Mouse (Mus musculus): ENCODE results near the gene Pla2g4c. TPM values are rescaled to one million over a fixed set of nuclear protein-coding genes. Genes with fewer than 3 reads are reported as not detected.

Gene Pla2g4c
- polyA plus RNA-seq, 1 experiment from 2014 or later: 1.2 TPM

DNA sequence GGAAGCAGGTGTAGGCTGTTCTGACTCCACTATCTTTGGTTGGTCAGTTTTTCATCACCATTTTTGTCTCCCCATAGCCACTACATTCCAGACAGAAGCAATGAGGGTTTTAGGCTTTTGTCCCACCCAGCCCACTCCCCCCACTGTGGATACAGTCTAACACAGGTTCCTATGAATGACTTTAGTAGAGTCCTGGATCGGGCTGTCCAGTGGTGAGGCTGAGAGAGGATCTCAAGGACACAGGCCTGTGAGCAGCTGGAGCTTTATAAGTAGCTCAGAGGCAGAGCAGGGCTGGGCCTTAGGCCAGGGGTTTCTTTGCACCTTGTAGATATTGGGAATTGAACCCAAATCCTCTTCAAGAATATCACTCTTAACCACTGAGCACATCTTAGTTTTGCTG lies 22.8 kb upstream of the Pla2g4c start:
- Histone ChIP-seq H3K9ac (replicated peaks; ENCODE audit: low read depth) (no peak overlapping the region), H3K27ac (ENCODE audit: low read length) (no peak overlapping the region), H3K36me3 (ENCODE audit: insufficient read depth, low read length) (peaks cover 12% of the 10 kb centered on the region; the same call in 1 of the 2 replicates), H3K9me3 (ENCODE audit: low read length) (no peaks in the 10 kb centered on the region), H3K4me3 (ENCODE audit: low read depth, low read length) (no peak overlapping the region), H3K27me3 (replicated peaks; ENCODE audit: insufficient read depth, low read length) (no peaks in the 10 kb centered on the region), H3K4me2 (replicated peaks; ENCODE audit: low read depth, low read length) (no peak overlapping the region), H3K4me1 (ENCODE audit: insufficient read depth, low read depth, low read length) (no peaks in the 10 kb centered on the region)
- ATAC-seq (no peak), DNase-seq (ENCODE audit: low spot score) (no peak)
- 93% methylated on average over 1 of the region's 1 CpGs for WGBS
- no peak for TF ChIP-seq EP300 (IDR thresholded peaks at IDR 0.05)
- TF ChIP-seq CTCF (IDR thresholded peaks at IDR 0.05): no peak

GRCm38 (mm10) chr7:13302780-13303179 lies 21.7 kb upstream of the Pla2g4c start:
- H3K9ac ChIP-seq (replicated peaks; ENCODE audit: low read depth): no peak overlapping the region
- 83% methylated on average over 2 of the region's 2 CpGs for WGBS
- H3K27ac ChIP-seq (ENCODE audit: low read length): no peak overlapping the region
- no peak overlapping the region for H3K4me3 ChIP-seq (ENCODE audit: low read depth, low read length)
- DNase-seq (ENCODE audit: low spot score) (no peak), ATAC-seq (no peak)
- no peaks in the 10 kb centered on the region for H3K27me3 ChIP-seq (replicated peaks; ENCODE audit: insufficient read depth, low read length)
- no peaks in the 10 kb centered on the region for H3K9me3 ChIP-seq (ENCODE audit: low read length)
- no peak overlapping the region for H3K4me2 ChIP-seq (replicated peaks; ENCODE audit: low read depth, low read length)
- H3K36me3 ChIP-seq (ENCODE audit: insufficient read depth, low read length): peaks cover 12% of the 10 kb centered on the region; the same call in 1 of the 2 replicates
- H3K4me1 ChIP-seq (ENCODE audit: insufficient read depth, low read depth, low read length): no peaks in the 10 kb centered on the region
- TF ChIP-seq CTCF (IDR thresholded peaks at IDR 0.05): no peak
- TF ChIP-seq EP300 (IDR thresholded peaks at IDR 0.05): no peak

DNA sequence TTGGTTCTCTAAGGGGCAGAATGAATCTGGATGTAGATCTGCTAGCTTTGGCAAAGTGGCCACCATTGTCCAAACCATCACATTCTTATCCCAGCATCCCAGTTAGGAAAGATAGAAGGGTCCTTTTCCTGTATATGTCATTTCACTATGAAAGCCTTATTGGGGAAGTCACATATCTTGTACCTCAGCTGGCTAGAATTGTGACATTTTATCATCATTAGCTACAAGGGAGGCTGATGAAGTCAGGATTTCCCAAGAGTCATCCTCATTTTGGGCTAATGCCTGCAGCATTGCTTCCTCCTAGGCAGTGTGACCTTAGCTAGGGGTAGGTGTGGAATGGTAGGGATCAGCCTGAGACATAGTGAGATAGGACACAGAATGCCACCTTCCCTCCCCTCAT lies 21.1 kb upstream of the Pla2g4c start:
- ATAC-seq: no peak
- no peaks in the 10 kb centered on the region for H3K27me3 ChIP-seq (replicated peaks; ENCODE audit: insufficient read depth, low read length)
- TF ChIP-seq EP300 (IDR thresholded peaks at IDR 0.05) (no peak), CTCF (IDR thresholded peaks at IDR 0.05) (no peak)
- no peaks in the 10 kb centered on the region for H3K4me1 ChIP-seq (ENCODE audit: insufficient read depth, low read depth, low read length)
- H3K4me3 ChIP-seq (ENCODE audit: low read depth, low read length): no peak overlapping the region
- no peak overlapping the region for H3K4me2 ChIP-seq (replicated peaks; ENCODE audit: low read depth, low read length)
- no peaks in the 10 kb centered on the region for H3K9me3 ChIP-seq (ENCODE audit: low read length)
- H3K9ac ChIP-seq (replicated peaks; ENCODE audit: low read depth): no peak overlapping the region
- H3K27ac ChIP-seq (ENCODE audit: low read length): no peak overlapping the region
- peaks cover 12% of the 10 kb centered on the region; the same call in 1 of the 2 replicates for H3K36me3 ChIP-seq (ENCODE audit: insufficient read depth, low read length)
- DNase-seq (ENCODE audit: low spot score): no peak

GRCm38 (mm10) chr7:13309407-13309806 lies 15.0 kb upstream of the Pla2g4c start:
- Histone ChIP-seq H3K4me2 (replicated peaks; ENCODE audit: low read depth, low read length) (no peak overlapping the region), H3K9me3 (ENCODE audit: low read length) (no peaks in the 10 kb centered on the region), H3K27me3 (replicated peaks; ENCODE audit: insufficient read depth, low read length) (no peaks in the 10 kb centered on the region), H3K4me1 (ENCODE audit: insufficient read depth, low read depth, low read length) (no peaks in the 10 kb centered on the region), H3K36me3 (ENCODE audit: insufficient read depth, low read length) (0 out of 2 replicates have a peak, but pooled peaks cover 3% of the 10 kb centered on the region), H3K27ac (ENCODE audit: low read length) (no peak overlapping the region), H3K9ac (replicated peaks; ENCODE audit: low read depth) (no peak overlapping the region), H3K4me3 (ENCODE audit: low read depth, low read length) (no peak overlapping the region)
- ATAC-seq (no peak), DNase-seq (ENCODE audit: low spot score) (no peak)
- TF ChIP-seq EP300 (IDR thresholded peaks at IDR 0.05) (no peak), CTCF (IDR thresholded peaks at IDR 0.05) (no peak)
- WGBS: 95% methylated on average over 2 of the region's 2 CpGs

DNA sequence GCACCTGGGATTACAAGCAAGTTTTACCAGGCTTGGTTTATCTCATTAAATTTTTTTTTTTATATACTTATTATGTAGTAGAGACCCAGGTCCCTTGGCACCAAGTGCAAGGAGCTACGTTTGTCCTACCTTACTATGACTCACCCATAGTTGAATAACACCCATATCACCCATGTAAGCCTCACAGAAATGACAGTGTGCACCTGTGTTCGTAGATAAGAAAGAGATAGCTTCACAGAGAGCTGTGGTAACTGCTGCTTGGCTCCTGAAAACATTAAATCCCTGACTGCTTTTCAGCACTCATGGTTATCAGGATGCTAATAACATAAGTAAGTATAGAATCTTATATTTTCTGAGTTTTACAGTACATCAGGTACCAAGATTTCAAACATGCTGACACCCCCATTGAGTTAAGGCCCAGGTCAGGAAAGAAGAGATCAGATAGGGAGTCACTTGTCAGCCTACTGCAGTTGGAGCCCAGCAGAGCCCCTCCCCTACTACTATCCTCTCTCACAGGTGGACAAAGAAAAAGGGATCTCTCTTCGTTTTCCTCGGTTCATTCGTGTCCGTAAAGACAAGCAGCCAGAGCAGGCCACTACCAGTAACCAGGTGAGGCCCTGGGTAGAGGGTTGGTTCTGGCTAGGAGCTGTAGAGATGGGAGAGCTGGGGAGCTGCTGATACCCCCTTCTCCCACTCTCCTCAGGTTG lies 13.8 kb upstream of the Pla2g4c start:
- no peak overlapping the region for H3K27ac ChIP-seq (ENCODE audit: low read length)
- DNase-seq (ENCODE audit: low spot score) (no peak), ATAC-seq (no peak)
- H3K4me1 ChIP-seq (ENCODE audit: insufficient read depth, low read depth, low read length): no peaks in the 10 kb centered on the region
- no peaks in the 10 kb centered on the region for H3K9me3 ChIP-seq (ENCODE audit: low read length)
- no peak overlapping the region for H3K4me2 ChIP-seq (replicated peaks; ENCODE audit: low read depth, low read length)
- H3K4me3 ChIP-seq (ENCODE audit: low read depth, low read length): no peak overlapping the region
- 89% methylated on average over 6 of the region's 6 CpGs for WGBS
- TF ChIP-seq CTCF (IDR thresholded peaks at IDR 0.05) (no peak), EP300 (IDR thresholded peaks at IDR 0.05) (no peak)
- H3K27me3 ChIP-seq (replicated peaks; ENCODE audit: insufficient read depth, low read length): no peaks in the 10 kb centered on the region
- 0 out of 2 replicates have a peak, but pooled peaks cover 3% of the 10 kb centered on the region for H3K36me3 ChIP-seq (ENCODE audit: insufficient read depth, low read length)
- no peak overlapping the region for H3K9ac ChIP-seq (replicated peaks; ENCODE audit: low read depth)

DNA sequence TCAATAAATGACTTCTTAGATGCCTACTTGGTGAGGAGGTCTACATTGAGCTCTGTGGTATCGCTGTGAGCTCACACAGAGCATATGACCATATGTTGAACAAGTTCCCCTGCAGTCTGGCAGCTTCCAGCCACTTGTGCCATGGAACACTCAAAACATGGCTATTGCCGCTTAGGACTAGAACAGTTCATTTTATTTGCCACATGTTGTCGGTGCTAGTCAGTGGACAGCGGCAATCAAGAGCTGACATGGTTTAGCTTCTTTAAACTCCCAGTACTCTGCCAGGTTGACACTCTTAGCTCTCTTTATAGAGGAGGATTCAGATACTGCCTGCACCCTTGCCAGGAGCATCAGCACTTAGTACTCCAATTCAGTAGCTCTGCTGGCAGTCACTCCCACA lies 13.1 kb upstream of the Pla2g4c start:
- no peak overlapping the region for H3K4me3 ChIP-seq (ENCODE audit: low read depth, low read length)
- DNase-seq (ENCODE audit: low spot score) (no peak), ATAC-seq (no peak)
- no peaks in the 10 kb centered on the region for H3K27me3 ChIP-seq (replicated peaks; ENCODE audit: insufficient read depth, low read length)
- no peaks in the 10 kb centered on the region for H3K4me1 ChIP-seq (ENCODE audit: insufficient read depth, low read depth, low read length)
- TF ChIP-seq CTCF (IDR thresholded peaks at IDR 0.05) (no peak), EP300 (IDR thresholded peaks at IDR 0.05) (no peak)
- no peaks in the 10 kb centered on the region for H3K9me3 ChIP-seq (ENCODE audit: low read length)
- H3K4me2 ChIP-seq (replicated peaks; ENCODE audit: low read depth, low read length): no peak overlapping the region
- H3K36me3 ChIP-seq (ENCODE audit: insufficient read depth, low read length): 0 out of 2 replicates have a peak, but pooled peaks cover 3% of the 10 kb centered on the region
- WGBS: 99% methylated on average over 4 of the region's 4 CpGs
- H3K27ac ChIP-seq (ENCODE audit: low read length): no peak overlapping the region
- no peak overlapping the region for H3K9ac ChIP-seq (replicated peaks; ENCODE audit: low read depth)

Data from lung, postnatal 0 days (tissue).